ENCODE assay signal across 18 mouse cellular contexts in the genomic region with DNA sequence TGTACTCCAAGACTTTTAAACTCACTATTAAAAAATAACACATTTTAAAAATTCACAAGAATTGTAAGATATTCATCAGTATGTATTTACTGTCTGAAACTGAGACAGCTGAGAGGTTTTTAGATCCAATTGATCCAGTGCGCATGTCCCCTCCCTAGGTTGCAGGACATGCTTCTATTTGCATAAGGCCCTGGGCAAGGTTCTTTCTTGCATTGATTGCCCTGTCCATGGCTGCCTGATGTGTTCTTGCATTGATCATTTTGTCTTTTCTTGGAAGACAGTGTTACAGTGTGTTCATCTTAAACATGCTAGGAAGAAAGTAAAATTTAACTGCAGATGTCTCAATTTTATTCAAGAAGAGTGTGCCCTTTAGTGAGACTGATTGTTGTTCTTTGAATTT.
"Had no signal": no experiment of that assay in that cellular context is flagged by ENCODE, and none has a peak within 500 bp of the region (broad histone marks: within the 10 kb centered on the region; RNA-seq: fewer than 3 reads in every experiment).

No protein-coding gene starts in this region.

- H3K27me3 ChIP-seq: limb, embryonic 12.5 days; limb, embryonic 15.5 days; liver, embryonic 13.5 days; neural tube, embryonic 13.5 days; stomach, embryonic 15.5 days had no signal

- DNase-seq: kidney, adult 18-20 months; kidney, adult 9 months; kidney, postnatal 14 days; kidney, postnatal 4 days; left cerebral cortex, postnatal 4 days; liver, embryonic 13.5 days; lung, adult 2 months; lung, postnatal 14 days; lung, postnatal 4 days; retina, postnatal 1 day; right cerebral cortex, postnatal 25 days; spleen, adult 18-20 months; thymus, postnatal 25 days had no signal

- H3K9me3 ChIP-seq: limb, embryonic 12.5 days; limb, embryonic 15.5 days; liver, embryonic 13.5 days; neural tube, embryonic 13.5 days; stomach, embryonic 15.5 days had no signal

- H3K9ac ChIP-seq: limb, embryonic 12.5 days; limb, embryonic 15.5 days; liver, embryonic 13.5 days; neural tube, embryonic 13.5 days; stomach, embryonic 15.5 days had no signal

- H3K36me3 ChIP-seq: limb, embryonic 12.5 days; limb, embryonic 15.5 days; liver, embryonic 13.5 days; neural tube, embryonic 13.5 days; stomach, embryonic 15.5 days had no signal

- H3K4me3 ChIP-seq: limb, embryonic 12.5 days; limb, embryonic 15.5 days; liver, embryonic 13.5 days; myocyte; neural tube, embryonic 13.5 days; stomach, embryonic 15.5 days had no signal

- H3K27ac ChIP-seq: limb, embryonic 12.5 days; limb, embryonic 15.5 days; liver, embryonic 13.5 days; neural tube, embryonic 13.5 days; stomach, embryonic 15.5 days had no signal

- H3K4me2 ChIP-seq: limb, embryonic 12.5 days; limb, embryonic 15.5 days; liver, embryonic 13.5 days; neural tube, embryonic 13.5 days; stomach, embryonic 15.5 days had no signal

- H3K4me1 ChIP-seq: limb, embryonic 12.5 days; limb, embryonic 15.5 days; liver, embryonic 13.5 days; neural tube, embryonic 13.5 days; stomach, embryonic 15.5 days had no signal
